Mouse (Mus musculus) ES-Bruce4 (cell line): ENCODE results near the gene Nle1. TPM values are rescaled to one million over a fixed set of nuclear protein-coding genes. Genes with fewer than 3 reads are reported as not detected.

Experiments
- H3K27ac ChIP-seq: 2 replicates; pipeline ENCODE4 v1.5.1; 2012; ENCODE audit warnings: low read length, inconsistent platforms; ENCODE audit not compliant: insufficient read depth
- H3K27me3 ChIP-seq: 2 replicates; pipeline ENCODE4 v1.6.1; 2012; ENCODE audit warnings: mild to moderate bottlenecking, low read length, inconsistent platforms; ENCODE audit not compliant: control insufficient read depth, poor library complexity, insufficient read depth, severe bottlenecking
- H3K36me3 ChIP-seq: 2 replicates; pipeline ENCODE4 v1.6.1; 2012; ENCODE audit warnings: inconsistent platforms, mild to moderate bottlenecking, low read length, moderate library complexity; ENCODE audit not compliant: control insufficient read depth, poor library complexity, insufficient read depth, severe bottlenecking
- H3K4me1 ChIP-seq: one replicate; pipeline ENCODE4 v1.8.1; 2011; ENCODE audit warnings: low read length; ENCODE audit not compliant: control insufficient read depth, insufficient read depth
- H3K4me3 ChIP-seq: 2 replicates; pipeline ENCODE4 v1.5.1; 2011; ENCODE audit warnings: low read depth, mild to moderate bottlenecking, low read length
- H3K9ac ChIP-seq: 2 replicates; pipeline ENCODE4 v1.6.1; 2012; ENCODE audit warnings: low read depth, mild to moderate bottlenecking, inconsistent platforms; ENCODE audit not compliant: poor library complexity, severe bottlenecking
- H3K9me3 ChIP-seq: replicated peaks from 2 replicates; pipeline ENCODE4 v1.6.1; 2012; ENCODE audit warnings: mild to moderate bottlenecking, low read length, inconsistent platforms; ENCODE audit not compliant: control insufficient read depth, poor library complexity, insufficient read depth, severe bottlenecking
- CTCF ChIP-seq: IDR thresholded peaks from one replicate; pipeline ENCODE4 v1.8.1; 2011; ENCODE audit warnings: low read depth, low read length
- EP300 ChIP-seq: IDR thresholded peaks from 2 replicates; pipeline ENCODE4 v1.6.1; 2011; ENCODE audit warnings: low read depth, low read length; ENCODE audit not compliant: insufficient read depth
- POLR2A ChIP-seq: IDR thresholded peaks from one replicate; pipeline ENCODE4 v1.8.1; 2011; ENCODE audit warnings: low read length; ENCODE audit not compliant: insufficient read depth
- polyA plus RNA-seq: library from polyadenylated mRNA; stranded (reverse); fragments of >200 nt; gene quantifications from 2 replicates; pipeline ENCODE4 v1.2.4, GENCODE M21; 2011; ENCODE audit warnings: low read depth; ENCODE audit not compliant: missing spikeins, insufficient read depth, insufficient read length

Nle1 gene
- polyA plus RNA-seq, 1 experiment = 32.3 TPM

DNA sequence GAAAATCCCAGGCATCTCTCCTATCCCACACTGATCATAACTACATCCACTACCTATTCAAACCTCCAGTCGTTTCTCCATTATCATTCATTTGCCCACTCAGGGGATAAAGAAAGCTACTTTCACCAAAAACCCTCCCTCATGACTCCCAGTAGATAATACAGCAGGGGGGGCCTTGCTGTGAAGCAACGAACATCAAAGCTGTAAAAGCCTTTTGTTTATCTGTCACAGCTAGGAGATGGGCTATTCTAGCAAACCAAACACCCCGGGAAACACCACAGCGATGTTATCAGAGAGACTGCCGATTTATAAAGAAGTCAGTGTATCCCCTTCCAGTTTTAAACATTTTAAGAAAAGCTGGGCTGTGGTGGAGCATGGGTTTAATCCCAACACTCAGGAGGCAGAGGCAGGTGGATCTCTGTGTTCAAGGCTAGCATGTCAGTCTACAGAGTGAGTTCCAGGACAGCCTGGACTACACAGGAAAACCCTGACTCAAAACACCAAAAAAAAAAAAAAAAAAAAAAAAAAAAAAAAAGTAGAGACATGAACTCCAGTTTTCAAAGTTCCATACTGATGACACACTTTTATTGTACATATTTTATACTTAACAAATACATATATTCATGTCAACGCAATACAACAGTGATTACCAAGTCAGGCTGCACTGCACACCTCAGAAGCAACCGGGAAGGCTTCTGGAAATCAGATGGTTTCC lies 41.2 kb downstream of the Nle1 start:
- Histone ChIP-seq H3K4me3 (no peak overlapping the region), H3K9me3 (no peaks in the 10 kb centered on the region), H3K9ac (no peak overlapping the region), H3K4me1 (no peaks in the 10 kb centered on the region), H3K27ac (no peak overlapping the region), H3K36me3 (no peaks in the 10 kb centered on the region; the same call in 1 of the 2 replicates), H3K27me3 (no peaks in the 10 kb centered on the region)
- TF ChIP-seq POLR2A (no peak), CTCF (no peak), EP300 (no peak)

GRCm38 (mm10) chr11:82865957-82866356 lies 42.3 kb downstream of the Nle1 start:
- Histone ChIP-seq H3K9ac (no peak overlapping the region), H3K27ac (no peak overlapping the region), H3K36me3 (no peaks in the 10 kb centered on the region; the same call in 1 of the 2 replicates), H3K27me3 (no peaks in the 10 kb centered on the region), H3K4me1 (no peaks in the 10 kb centered on the region), H3K9me3 (no peaks in the 10 kb centered on the region), H3K4me3 (no peak overlapping the region)
- TF ChIP-seq CTCF (no peak), EP300 (no peak), POLR2A (no peak)

DNA sequence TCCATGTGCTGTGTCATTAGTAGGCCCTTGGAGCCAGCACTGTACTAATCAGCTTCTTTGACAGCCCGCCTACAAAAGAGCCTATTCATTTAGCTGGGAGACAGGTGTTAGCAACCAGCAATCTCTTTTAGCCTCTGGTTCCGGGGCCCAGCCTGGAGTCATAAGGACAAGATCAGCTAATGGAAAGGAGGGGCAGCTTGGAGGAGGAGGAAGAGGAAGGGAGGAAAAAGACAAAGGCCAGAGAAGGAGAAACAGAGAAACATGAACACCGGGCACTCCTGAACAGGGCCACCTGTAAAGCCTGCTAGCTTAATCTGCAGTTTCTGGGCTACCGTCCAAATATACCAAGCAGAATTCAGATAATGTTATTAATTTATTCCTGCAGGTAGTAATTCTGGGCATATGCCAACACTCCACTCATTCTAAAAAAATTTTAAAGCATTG lies 44.7 kb downstream of the Nle1 start:
- Histone ChIP-seq H3K36me3 (no peaks in the 10 kb centered on the region; the same call in 1 of the 2 replicates), H3K4me1 (peaks cover 2% of the 10 kb centered on the region), H3K4me3 (no peak overlapping the region), H3K9me3 (no peaks in the 10 kb centered on the region), H3K27ac (no peak overlapping the region), H3K9ac (no peak overlapping the region), H3K27me3 (no peaks in the 10 kb centered on the region)
- TF ChIP-seq POLR2A (no peak), CTCF (no peak), EP300 (no peak)

DNA sequence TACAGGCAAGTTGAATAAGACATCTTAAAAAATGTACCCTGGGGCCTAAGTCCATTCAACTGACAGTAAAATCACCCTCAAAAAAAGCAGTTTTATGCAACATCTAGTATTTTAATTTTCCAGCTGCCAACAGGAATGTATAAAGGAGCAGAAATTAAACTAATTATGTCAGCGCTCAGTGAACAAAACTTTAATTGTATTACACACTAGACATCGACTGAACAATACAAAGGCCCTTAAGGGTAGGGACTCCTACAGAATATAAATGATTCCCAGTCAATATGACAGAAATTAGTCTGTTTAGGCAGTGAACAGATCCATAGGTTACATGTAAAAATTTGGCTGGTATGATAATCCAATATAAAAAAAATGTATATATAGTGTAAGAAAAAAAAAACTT lies 45.2 kb downstream of the Nle1 start:
- Histone ChIP-seq H3K9me3 (no peaks in the 10 kb centered on the region), H3K4me1 (peaks cover 2% of the 10 kb centered on the region), H3K27me3 (no peaks in the 10 kb centered on the region), H3K27ac (no peak overlapping the region), H3K4me3 (no peak overlapping the region), H3K36me3 (no peaks in the 10 kb centered on the region; the same call in 1 of the 2 replicates), H3K9ac (no peak overlapping the region)
- TF ChIP-seq CTCF (no peak), POLR2A (no peak), EP300 (no peak)

GRCm38 (mm10) chr11:82862638-82863037 lies 45.6 kb downstream of the Nle1 start:
- Histone ChIP-seq H3K9me3 (no peaks in the 10 kb centered on the region), H3K4me1 (peaks cover 2% of the 10 kb centered on the region), H3K4me3 (no peak overlapping the region), H3K27me3 (no peaks in the 10 kb centered on the region), H3K27ac (no peak overlapping the region), H3K9ac (no peak overlapping the region), H3K36me3 (no peaks in the 10 kb centered on the region; the same call in 1 of the 2 replicates)
- no peak for TF ChIP-seq CTCF
- no peak for TF ChIP-seq POLR2A
- no peak for TF ChIP-seq EP300

GRCm38 (mm10) chr11:82861558-82861957 lies 46.7 kb downstream of the Nle1 start:
- Histone ChIP-seq H3K27me3 (no peaks in the 10 kb centered on the region), H3K9me3 (no peaks in the 10 kb centered on the region), H3K4me1 (peaks cover 2% of the 10 kb centered on the region), H3K9ac (no peak overlapping the region), H3K4me3 (no peak overlapping the region), H3K27ac (no peak overlapping the region), H3K36me3 (no peaks in the 10 kb centered on the region; the same call in 1 of the 2 replicates)
- TF ChIP-seq POLR2A = no peak
- no peak for TF ChIP-seq CTCF
- TF ChIP-seq EP300 = no peak
